Mouse (Mus musculus) heart, adult 9 months (tissue): ENCODE results near the gene Pias4.
"Not testable (repeated sequence)": the region's sequence is repeated elsewhere in the genome, so short reads cannot be mapped to it uniquely, and the experiment has no call there.

ENCODE experiments used
- DNase-seq, 2 experiments: peaks; one replicate each; pipeline ENCODE4 v3.0.0; 2022; ENCODE audit warnings: low spot score in 2 of 2

Pias4 gene

GRCm38 (mm10) chr10:81173132-81173531 is 5.4 kb upstream of the Pias4 start:
- peak in 1 of 2 experiments; percentile 68 for DNase-seq

DNA sequence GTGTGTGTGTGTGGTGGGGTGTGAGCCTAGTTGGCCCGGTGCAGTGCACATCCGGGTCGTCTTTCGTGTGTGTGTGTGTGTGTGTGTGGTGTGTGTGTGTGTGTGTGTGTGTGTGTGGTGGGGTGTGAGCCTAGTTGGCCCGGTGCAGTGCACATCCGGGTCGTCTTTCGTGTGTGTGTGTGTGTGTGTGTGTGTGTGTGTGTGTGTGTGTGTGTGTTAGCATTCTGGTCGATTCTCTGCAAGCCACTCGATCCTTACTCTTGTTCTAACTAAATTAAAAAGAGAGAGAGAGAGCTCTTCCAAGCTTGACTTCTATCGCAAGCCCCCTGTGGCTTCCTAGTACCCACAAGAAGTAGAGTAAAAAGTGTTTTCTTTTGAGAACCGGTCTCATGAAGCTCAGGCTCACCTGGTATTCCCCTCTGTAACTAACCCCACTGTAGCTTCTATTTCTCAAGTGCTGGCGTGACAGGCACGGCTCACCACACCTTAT is 1.7 kb upstream of the Pias4 start:
- DNase-seq = not testable (repeated sequence)

- DNase-seq = peak; percentile 86 to 88
These were observed 960 bp upstream of the Pias4 start for GRCm38 (mm10) chr10:81168521-81169244.

- no peak for DNase-seq
These were observed 336 bp upstream of the Pias4 start for GRCm38 (mm10) chr10:81168087-81168431.

DNA sequence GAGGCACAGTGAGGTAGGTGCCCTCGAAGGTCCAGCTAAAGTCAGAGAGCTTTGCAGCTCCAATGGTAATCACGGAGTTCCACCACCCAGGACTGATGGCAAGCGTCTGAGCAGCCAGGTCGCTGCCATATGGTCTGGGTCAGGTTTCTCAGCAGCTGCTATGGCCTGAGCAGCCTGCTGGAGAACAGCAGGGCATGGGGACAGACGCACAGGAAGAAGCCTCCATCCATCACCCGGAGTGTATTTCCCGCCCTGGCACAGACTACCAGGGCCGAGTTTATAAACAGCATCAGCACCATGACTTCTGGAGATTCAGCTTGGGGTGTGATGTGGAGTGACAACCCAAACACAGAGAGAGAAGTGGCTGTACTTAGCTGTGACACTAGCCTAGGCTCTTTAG is 2.6 kb downstream of the Pias4 start:
- no peak for DNase-seq

- DNase-seq = no peak
These were observed 5.4 kb downstream of the Pias4 start for GRCm38 (mm10) chr10:81162318-81162652.

DNA sequence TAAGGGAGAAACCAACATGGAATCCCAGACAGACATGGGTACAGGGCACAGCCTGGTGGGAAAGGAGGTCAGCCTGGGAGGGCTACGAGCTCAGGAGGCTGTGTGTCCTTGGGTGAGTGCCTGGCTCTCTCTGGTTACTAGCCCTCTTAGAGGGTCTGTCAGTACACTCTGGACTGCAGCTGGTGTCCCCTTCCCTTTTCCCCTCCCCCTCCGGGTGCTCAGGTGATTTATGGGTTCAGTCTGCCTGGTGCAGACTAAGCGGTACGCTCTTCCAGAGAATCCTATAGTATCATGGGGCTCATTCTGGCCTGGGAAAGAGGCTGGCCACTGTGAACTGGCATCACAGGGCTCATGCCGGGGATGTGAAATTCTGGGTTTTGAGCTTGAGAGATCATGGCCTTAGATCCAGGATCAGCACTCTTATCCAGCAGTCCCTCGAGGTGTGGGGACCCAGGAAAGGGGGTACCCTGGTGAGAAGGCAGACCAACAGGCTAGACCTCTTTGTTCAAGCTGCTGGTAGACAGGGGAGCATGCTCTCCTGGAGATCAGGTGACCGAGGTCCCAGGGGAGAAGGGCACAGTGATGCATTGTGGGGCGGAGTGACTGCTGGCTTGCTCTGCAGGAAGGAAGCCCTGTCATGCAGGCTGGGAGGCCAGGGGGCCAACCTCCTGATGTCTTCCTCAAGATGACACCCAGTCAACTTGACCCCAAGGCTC is 6.0 kb downstream of the Pias4 start:
- DNase-seq = no peak

DNA sequence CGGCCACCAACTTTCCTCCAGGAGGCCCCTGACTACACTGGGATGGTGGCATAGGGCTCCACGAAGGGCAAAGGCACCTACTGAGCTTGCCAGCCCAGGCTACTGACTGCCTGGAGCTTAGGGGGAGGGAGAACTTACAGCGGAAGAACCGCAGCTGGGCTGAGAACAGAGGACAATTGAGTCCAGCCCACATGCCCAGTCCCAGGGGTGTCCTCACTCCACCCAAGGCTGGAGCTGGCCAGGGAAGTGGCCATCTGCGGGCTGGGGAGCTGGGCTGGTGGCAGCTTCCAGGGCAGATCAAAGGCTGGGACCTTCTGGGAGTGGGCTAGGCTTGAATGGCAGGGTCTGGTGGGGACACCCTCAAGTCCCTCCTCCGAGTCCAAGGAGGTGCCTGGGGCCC is 13.0 kb downstream of the Pias4 start:
- no peak for DNase-seq

DNA sequence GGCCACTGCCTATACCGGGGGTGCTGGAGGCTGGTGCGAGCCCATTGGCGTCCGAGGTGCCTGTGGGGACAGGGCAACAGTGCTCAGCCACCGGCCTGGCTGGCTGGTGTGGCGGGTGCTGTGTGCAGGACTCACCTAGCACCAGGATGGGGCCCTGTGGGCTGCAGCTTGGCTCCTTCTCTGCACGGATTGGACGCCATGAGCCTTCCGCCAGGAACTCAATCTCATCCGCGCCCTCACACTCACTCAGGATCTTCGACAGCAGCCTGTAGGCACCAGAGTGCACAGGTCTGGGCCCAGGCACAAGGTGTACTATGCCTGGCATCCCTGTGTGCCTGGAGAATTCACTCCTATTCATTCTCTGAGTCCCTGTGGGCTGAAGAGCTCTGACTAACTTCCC is 13.4 kb downstream of the Pias4 start:
- DNase-seq = no peak

DNA sequence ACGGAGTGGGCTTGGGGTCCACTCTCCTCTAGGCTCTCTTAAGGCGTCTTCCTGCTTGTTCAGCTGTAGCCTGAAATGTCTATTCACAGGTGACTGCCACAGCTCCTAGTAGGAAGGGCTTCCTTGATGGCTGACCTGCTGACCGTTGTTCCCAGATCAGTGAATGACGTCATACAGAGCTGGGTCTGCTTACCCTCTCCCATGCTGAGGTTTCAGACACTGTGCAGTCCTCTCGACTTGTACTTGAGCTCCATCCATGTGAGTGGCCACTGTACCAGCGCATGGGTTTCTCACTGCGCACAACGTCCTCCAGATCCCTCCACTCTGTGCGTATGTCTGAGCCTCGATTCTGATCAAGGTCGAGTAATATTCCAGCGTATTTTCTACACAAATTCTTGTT is 15.1 kb downstream of the Pias4 start:
- no peak for DNase-seq

DNA sequence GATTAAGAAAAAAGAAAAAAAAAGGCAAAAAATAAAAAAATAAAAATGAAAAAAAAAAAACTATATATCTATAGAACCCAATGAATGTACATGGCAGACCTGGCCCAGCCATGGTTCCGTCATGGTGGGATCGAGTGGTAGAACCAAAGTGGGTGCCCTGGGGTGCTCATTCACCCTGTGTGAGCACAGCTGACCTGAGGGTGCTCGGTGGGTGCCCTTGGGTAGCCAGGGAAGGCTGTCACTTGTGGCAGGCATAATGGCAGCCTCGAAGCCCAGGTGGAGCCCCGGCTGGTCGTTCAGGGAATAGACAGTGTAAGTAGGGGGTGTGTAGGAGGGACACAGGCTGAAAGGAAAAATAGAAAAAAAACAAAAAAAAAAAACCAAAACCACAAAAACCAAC is 16.5 kb downstream of the Pias4 start:
- DNase-seq = no peak

GRCm38 (mm10) chr10:81146296-81146695 is 21.4 kb downstream of the Pias4 start:
- no peak for DNase-seq

GRCm38 (mm10) chr10:81145778-81146177 is 21.9 kb downstream of the Pias4 start:
- no peak for DNase-seq

- DNase-seq = no peak
These were observed 22.4 kb downstream of the Pias4 start for GRCm38 (mm10) chr10:81145307-81145706.

DNA sequence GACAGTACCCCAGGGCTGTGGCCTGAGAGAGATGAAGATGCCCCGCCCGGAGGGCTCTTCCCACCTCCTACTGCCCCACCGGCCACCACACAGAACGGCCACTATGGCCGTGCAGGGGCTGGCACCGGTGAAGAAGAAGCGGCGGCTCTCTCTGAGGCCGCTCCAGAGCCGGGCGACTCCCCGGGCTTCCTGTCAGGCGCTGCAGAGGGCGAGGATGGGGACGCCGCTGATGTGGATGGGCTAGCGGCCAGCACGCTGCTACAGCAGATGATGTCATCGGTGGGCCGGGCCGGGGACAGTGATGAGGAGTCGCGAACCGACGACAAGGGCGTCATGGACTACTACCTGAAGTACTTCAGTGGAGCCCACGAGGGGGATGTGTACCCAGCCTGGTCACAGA is 23.1 kb downstream of the Pias4 start:
- peak in 1 of 2 experiments; percentile 59 for DNase-seq

GRCm38 (mm10) chr10:81143845-81144437 is 23.8 kb downstream of the Pias4 start:
- no peak for DNase-seq

- DNase-seq = no peak
These were observed 24.5 kb downstream of the Pias4 start for GRCm38 (mm10) chr10:81143157-81143633.

GRCm38 (mm10) chr10:81142551-81142981 is 25.2 kb downstream of the Pias4 start:
- DNase-seq = no peak

GRCm38 (mm10) chr10:81141455-81142210 is 26.1 kb downstream of the Pias4 start:
- DNase-seq = no peak

DNA sequence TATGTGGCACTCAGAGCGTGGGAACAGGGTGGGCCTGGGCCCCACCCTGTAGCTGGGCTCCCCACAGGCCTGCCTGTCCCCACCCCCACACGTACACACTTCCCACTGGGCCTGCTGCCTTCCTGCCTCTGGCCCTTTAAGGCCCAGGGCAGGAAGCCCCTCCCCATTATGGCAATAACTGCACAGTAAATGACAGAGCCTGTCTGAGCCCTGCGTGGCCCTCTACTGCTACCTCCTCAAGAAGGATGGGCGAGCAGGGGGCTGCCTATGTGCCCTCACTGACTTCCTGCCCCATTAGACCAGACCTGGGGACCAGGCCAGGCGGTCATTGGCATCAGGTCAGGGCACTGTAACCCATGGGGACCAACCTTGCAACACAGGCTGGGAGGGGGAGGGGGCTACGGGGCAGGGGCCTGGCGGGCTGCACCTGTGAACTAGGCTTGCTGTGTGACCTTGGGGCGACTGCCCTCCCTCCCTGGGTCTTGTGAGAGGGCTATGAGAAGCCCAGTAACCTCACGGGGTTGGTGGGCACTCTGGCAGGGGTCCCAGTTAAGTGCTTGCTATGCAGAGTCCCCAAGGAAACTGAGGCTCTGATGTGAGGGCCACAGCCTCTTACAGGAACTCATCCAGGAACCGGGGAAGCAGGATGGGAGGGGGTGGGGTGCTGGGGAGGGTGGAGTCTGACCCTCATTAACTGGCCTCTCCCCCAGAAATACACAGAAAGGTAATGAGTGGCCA is 26.8 kb downstream of the Pias4 start:
- peak; percentile 60 to 71 for DNase-seq

DNA sequence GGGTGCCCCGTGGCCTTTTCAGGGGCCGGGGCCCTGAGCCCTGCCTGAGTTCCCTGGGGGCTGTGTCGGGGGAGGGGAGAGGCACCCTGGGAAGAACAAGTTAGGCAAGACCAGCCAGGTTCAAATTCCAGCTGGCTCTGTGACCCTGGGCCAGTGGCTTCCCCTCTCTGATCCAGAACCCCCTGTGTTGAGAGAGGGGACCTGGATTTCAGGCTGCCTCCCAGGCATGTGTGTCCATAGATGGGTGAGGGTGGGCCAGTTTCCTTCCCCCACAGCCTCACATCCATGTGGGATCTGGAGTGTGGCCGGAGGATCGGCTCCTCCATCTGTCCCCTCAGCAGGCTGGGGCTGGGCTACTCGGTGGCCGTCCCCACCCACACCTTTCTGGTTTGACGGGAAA is 27.7 kb downstream of the Pias4 start:
- no peak for DNase-seq

- no peak for DNase-seq
These were observed 28.2 kb downstream of the Pias4 start for GRCm38 (mm10) chr10:81139529-81139846.
